Mouse (Mus musculus) 3134 (cell line): ENCODE measurements around the gene Pheta1.

Source experiments
- DNase-seq: peaks from one replicate; pipeline ENCODE4 v3.0.0-alpha.2; 2011; ENCODE audit warnings: low spot score; ENCODE audit not compliant: insufficient read length; ENCODE audit errors: extremely low read depth

Gene Pheta1

GRCm38 (mm10) chr5:121883356-121883755 lies 34.6 kb downstream of the Pheta1 start:
- DNase-seq: no peak

GRCm38 (mm10) chr5:121889375-121889774 lies 40.6 kb downstream of the Pheta1 start:
- DNase-seq: no peak

GRCm38 (mm10) chr5:121889819-121890362 lies 41.1 kb downstream of the Pheta1 start:
- no peak for DNase-seq

- DNase-seq: no peak
Measured at GRCm38 (mm10) chr5:121890925-121891324, 42.1 kb downstream of the Pheta1 start.

GRCm38 (mm10) chr5:121892281-121892680 lies 43.5 kb downstream of the Pheta1 start:
- DNase-seq: no peak

- DNase-seq: no peak
Measured at GRCm38 (mm10) chr5:121893581-121893980, 44.8 kb downstream of the Pheta1 start.

- no peak for DNase-seq
Measured at GRCm38 (mm10) chr5:121894647-121895046, 45.9 kb downstream of the Pheta1 start.

- no peak for DNase-seq
Measured at GRCm38 (mm10) chr5:121895117-121895756, 46.5 kb downstream of the Pheta1 start.

GRCm38 (mm10) chr5:121902809-121903745 lies 54.3 kb downstream of the Pheta1 start:
- no peak for DNase-seq
